Mouse (Mus musculus): ENCODE results near the gene Treml4.

- TF ChIP-seq REST (IDR thresholded peaks at IDR 0.05; ENCODE audit: insufficient read depth, insufficient read length) (no peak), POLR2A (IDR thresholded peaks at IDR 0.05; ENCODE audit: insufficient read length, low read depth) (no peak), USF1 (IDR thresholded peaks at IDR 0.05; ENCODE audit: low read depth) (no peak), E2F4 (IDR thresholded peaks at IDR 0.05; ENCODE audit: insufficient read depth) (no peak), MYOD1 (IDR thresholded peaks at IDR 0.05; ENCODE audit: control insufficient read depth in 1 of 3, insufficient read length in 2 of 3, low read depth in 2 of 3) (no peak), POLR2AphosphoS2 (IDR thresholded peaks at IDR 0.05; ENCODE audit: insufficient read length, low read depth) (no peak), TCF3 (IDR thresholded peaks at IDR 0.05; ENCODE audit: insufficient read length, low read depth) (no peak), SRF (IDR thresholded peaks at IDR 0.05; ENCODE audit: control insufficient read depth, insufficient read length, low read depth) (no peak), TCF12 (IDR thresholded peaks at IDR 0.05; ENCODE audit: insufficient read depth, poor library complexity, severe bottlenecking) (no peak)
Measured at GRCm38 (mm10) chr17:48318686-48319085, 54.6 kb downstream of the Treml4 start.
